Mouse (Mus musculus) lung, postnatal 0 days (tissue): ENCODE results near the gene Vmn1r130. TPM values are rescaled to one million over a fixed set of nuclear protein-coding genes. Genes with fewer than 3 reads are reported as not detected.
"Not testable (repeated sequence)": the region's sequence is repeated elsewhere in the genome, so short reads cannot be mapped to it uniquely, and the experiment has no call there.

Source experiments
- ATAC-seq: fragments of 200-750 bp; cut with Nextera tagmentation; 2 replicates; pipeline ENCODE4 v1.8.0; 2017; ENCODE audit warnings: moderate library complexity
- DNase-seq: peaks from one replicate; pipeline ENCODE4 v3.0.0-alpha.2; 2016; ENCODE audit warnings: low spot score
- H3K27ac ChIP-seq: fragments of 300-500 bp; sonication (generic); 2 replicates; pipeline ENCODE4 v1.5.1; 2014; ENCODE audit warnings: antibody characterized with exemption, mild to moderate bottlenecking, low read length, mixed read lengths
- H3K27me3 ChIP-seq: fragments of 300-500 bp; sonication (generic); replicated peaks from 2 replicates; pipeline ENCODE4 v1.6.1; 2014; ENCODE audit warnings: low read length, mixed read lengths; ENCODE audit not compliant: insufficient read depth
- H3K36me3 ChIP-seq: fragments of 300-500 bp; sonication (generic); 2 replicates; pipeline ENCODE4 v1.6.1; 2014; ENCODE audit warnings: low read length, mixed read lengths; ENCODE audit not compliant: insufficient read depth
- H3K4me1 ChIP-seq: fragments of 300-500 bp; sonication (generic); 2 replicates; pipeline ENCODE4 v1.6.1; 2014; ENCODE audit warnings: antibody characterized with exemption, low read depth, low read length, mixed read lengths; ENCODE audit not compliant: insufficient read depth
- H3K4me2 ChIP-seq: fragments of 300-500 bp; sonication (generic); replicated peaks from 2 replicates; pipeline ENCODE4 v1.6.1; 2014; ENCODE audit warnings: low read depth, mild to moderate bottlenecking, low read length, moderate library complexity, mixed read lengths
- H3K4me3 ChIP-seq: fragments of 300-500 bp; sonication (generic); 2 replicates; pipeline ENCODE4 v1.5.1; 2014; ENCODE audit warnings: low read depth, low read length
- H3K9ac ChIP-seq: fragments of 300-500 bp; sonication (generic); replicated peaks from 2 replicates; pipeline ENCODE4 v1.6.1; 2014; ENCODE audit warnings: low read depth, mild to moderate bottlenecking
- H3K9me3 ChIP-seq: fragments of 300-500 bp; sonication (generic); 2 replicates; pipeline ENCODE4 v1.6.1; 2016; ENCODE audit warnings: low read length, mixed read lengths
- WGBS: fragments of 180-500 bp; shearing (Covaris S2); extraction: QIAGEN DNeasy Blood & Tissue Kit; methylation state at CpG from one replicate; pipeline ENCODE4 v1.1.7; 2014; 5-methylcytosine and 5-hydroxymethylcytosine counted together
- polyA plus RNA-seq: library from polyadenylated mRNA; unstranded; fragments of >200 nt; fragmentation: Nextera tagmentation; extraction: Ambion mirVana; gene quantifications from 2 replicates; pipeline ENCODE4 v1.2.1, GENCODE M21; 2015

Gene Vmn1r130
- not detected in 2 replicates for polyA plus RNA-seq

- H3K4me2 ChIP-seq, H3K9ac ChIP-seq, H3K4me3 ChIP-seq, ATAC-seq, H3K27me3 ChIP-seq, H3K36me3 ChIP-seq, DNase-seq, H3K27ac ChIP-seq, H3K9me3 ChIP-seq, H3K4me1 ChIP-seq: not testable (repeated sequence)
- WGBS = no CpG with 5 or more reads among the region's 3 CpGs
These were observed at the start of gene Vmn1r130 for GRCm38 (mm10) chr7:21511480-21511879. TSS of gene Vmn1r130 (plus strand) at chr7:21511780.

- not testable (repeated sequence) for H3K4me3 ChIP-seq, ATAC-seq, H3K4me1 ChIP-seq, H3K9ac ChIP-seq, DNase-seq, H3K36me3 ChIP-seq, H3K4me2 ChIP-seq, H3K27me3 ChIP-seq, H3K9me3 ChIP-seq, H3K27ac ChIP-seq
- no CpG with 5 or more reads among the region's 2 CpGs for WGBS
These were observed 34.4 kb downstream of the Vmn1r130 start, which contains the start of gene Vmn1r131 for GRCm38 (mm10) chr7:21545990-21546389. TSS of gene Vmn1r131 (minus strand) at chr7:21546090.

Other genes starting within 250 kb of the Vmn1r130 start
- gene Vmn1r125, start 239.6 kb upstream of the Vmn1r130 start, polyA plus RNA-seq = not detected in 2 replicates
- gene Vmn1r126, start 210.3 kb upstream of the Vmn1r130 start, polyA plus RNA-seq = not detected in 2 replicates
- not detected in 2 replicates for gene Vmn1r127, start 191.9 kb upstream of the Vmn1r130 start, polyA plus RNA-seq
- gene Vmn1r128, start 162.4 kb upstream of the Vmn1r130 start, polyA plus RNA-seq = not detected in 2 replicates
- not detected in 2 replicates for gene Vmn1r129, start 150.5 kb upstream of the Vmn1r130 start, polyA plus RNA-seq
- gene Gm6882, start 79.0 kb upstream of the Vmn1r130 start, polyA plus RNA-seq = not detected in 2 replicates
- not detected in 2 replicates for gene Vmn1r131, start 34.3 kb downstream of the Vmn1r130 start, polyA plus RNA-seq
- not detected in 2 replicates for gene Vmn1r132, start 102.3 kb downstream of the Vmn1r130 start, polyA plus RNA-seq
- not detected in 2 replicates for gene Gm4175, start 249.7 kb downstream of the Vmn1r130 start, polyA plus RNA-seq